Mouse (Mus musculus): ENCODE results near the gene Vmn1r215.
"Not testable (repeated sequence)": the region's sequence is repeated elsewhere in the genome, so short reads cannot be mapped to it uniquely, and the experiment has no call there.

Gene Vmn1r215

DNA sequence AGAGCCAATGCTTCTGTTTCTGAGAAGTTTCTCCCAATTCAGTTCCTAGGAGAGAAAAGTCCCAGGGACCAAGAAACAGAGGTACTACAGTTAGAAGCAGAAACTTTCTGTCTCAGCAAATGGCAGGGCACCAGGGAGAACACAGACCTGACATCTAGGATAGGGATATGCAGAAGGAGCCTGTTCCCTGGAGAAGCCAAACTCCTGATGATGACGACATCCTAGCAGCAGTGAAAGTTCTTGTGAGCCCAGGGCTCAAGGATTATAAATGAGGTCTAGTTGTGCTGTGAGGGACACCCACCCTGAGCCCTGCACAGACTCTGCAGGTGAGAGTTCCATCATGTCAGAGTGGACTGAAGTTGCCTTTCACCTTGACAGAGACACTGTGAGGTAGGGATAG is at the start of gene Vmn1r215:
Vmn1r215 (plus strand) TSS at position 301 of the 400 bp plus-strand sequence.
- DNase-seq = no peak

DNA sequence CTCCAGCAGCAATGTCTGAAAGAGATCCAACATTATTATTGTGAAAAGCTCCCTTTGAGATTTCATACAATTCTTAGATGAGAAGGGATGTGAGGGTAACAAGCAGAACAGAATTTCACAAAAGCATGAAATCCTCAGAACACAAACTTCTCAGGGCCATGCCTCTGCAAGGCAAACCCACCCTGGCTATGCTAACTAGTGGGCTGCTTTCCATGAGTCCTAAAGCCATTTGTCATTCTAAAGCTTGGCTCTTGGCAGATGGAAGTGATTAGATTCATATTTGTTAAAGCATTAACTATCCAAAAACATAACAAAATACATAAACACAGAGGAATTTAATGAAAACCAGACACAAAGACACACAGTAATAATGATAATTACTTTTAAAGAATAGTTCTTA is 49.7 kb upstream of the Vmn1r215 start:
- DNase-seq = no peak

DNA sequence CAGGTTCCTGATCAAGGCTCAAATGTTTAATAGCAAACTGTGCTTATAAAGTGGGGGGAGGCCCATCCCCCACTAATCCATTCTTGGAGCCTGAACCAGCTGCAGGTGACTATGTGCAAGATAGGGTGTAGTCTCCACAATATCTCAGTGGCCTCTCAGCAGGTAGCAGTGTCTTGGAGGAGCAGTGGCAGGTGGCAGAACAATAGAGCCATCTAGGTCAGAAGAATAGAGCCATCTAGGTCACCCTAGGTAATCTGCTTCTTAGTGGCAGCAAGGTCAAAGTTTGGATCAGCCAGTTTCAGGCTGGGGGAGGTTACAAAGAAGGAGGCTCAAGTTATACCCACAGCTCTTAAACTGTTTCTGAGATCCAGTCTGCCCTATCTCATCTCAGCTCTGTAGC is 43.0 kb upstream of the Vmn1r215 start:
- DNase-seq = no peak

DNA sequence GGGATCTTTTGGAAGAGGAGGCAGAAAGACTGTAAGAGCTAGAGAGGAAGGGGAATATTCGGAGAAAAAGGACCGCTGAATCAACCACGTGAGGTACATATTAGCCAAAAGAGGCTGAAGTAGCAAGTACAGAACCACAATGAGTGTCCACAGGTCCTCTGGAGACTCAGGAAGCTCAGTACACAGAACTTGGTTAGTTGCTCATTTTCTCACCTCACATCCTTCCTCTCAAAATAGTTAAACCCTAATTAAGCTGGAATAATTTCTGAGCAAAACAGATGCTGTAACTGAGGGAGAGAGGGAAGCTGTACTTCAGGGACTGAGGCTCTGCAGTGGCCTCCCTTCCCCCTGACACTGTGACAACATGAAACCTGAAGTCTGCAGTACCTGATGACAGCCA is 37.7 kb upstream of the Vmn1r215 start, which contains the start of gene Vmn1r214:
Vmn1r214 (plus strand) TSS at position 301 of the 400 bp plus-strand sequence.
- no peak for DNase-seq

DNA sequence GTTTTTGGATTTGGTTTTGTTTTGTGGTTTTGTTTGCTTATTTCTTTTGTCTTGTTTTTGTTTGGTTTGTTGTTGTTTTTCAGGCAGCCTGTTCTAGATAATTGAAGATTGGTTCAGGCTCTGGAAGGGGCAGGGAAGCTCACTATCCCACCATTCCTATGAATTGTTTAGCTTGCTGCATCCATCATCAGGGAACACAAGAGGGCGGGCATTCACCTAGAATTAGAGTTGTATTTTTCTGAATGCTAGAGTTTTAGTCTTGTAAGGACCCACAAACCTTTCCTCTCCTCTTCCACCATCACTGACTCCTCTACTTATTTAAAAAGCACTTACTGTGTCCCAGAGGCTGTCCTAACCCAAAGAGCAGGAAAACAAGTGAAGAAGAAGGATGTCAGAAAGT is 10.0 kb upstream of the Vmn1r215 start:
- no peak for DNase-seq

DNA sequence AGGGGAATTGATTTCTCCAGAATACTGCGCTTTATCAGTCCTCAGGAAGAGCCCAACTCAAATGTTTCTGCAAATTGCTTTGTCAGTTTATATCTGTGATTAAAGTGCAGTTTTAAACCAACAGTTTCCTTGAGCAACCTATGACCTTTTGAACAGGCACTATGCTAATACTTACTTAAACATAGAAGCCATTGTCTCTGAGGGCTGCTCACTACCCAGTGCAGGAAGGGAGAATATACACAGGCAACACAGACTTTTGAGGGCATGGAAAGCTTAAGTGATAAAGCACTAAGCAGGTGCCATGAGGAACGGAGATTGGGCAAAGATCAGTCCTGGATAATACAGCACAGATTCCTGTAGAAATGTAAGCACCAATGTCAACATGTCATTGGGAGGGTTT is 1.5 kb downstream of the Vmn1r215 start:
- no peak for DNase-seq

DNA sequence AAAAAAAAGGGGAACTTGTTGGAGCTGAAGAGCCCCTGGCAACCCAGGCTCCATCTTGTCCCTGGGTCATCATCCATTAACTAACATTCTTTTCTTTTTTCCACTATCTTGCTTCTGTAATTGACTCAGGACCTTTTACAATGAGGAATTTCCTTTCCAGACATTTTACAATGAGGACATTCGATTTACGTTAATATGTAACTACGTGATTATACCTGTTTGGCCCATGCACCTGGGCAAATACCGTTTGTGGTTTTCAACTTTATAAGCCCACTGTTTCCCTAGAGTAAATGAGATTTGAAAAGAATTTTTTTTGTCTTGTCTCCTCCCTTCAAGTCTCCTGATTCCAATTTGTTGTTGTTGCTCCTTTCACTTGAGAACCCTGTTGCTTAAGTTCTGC is 26.6 kb downstream of the Vmn1r215 start:
- no peak for DNase-seq

DNA sequence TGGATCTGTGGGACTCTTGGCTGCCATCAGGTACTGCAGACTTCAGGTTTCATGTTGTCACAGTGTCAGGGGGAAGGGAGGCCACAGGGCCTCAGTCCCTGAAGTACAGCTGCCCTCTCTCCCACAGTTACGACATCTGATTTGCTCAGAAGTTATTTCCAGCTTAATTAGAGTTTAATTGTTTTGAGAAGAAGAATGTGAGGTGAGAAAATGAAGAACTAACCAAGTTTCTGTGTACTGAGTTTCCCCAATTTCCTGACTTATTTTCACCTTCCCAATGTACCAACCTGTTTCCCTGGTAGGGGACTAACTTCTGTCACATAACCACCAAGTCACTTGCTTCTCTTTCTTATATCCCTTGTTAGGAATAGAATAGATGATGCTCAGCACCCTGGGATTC is 50.3 kb downstream of the Vmn1r215 start, which contains the start of gene Vmn1r217:
Vmn1r217 (minus strand) TSS at position 101 of the 400 bp plus-strand sequence.
- not testable (repeated sequence) for DNase-seq

DNA sequence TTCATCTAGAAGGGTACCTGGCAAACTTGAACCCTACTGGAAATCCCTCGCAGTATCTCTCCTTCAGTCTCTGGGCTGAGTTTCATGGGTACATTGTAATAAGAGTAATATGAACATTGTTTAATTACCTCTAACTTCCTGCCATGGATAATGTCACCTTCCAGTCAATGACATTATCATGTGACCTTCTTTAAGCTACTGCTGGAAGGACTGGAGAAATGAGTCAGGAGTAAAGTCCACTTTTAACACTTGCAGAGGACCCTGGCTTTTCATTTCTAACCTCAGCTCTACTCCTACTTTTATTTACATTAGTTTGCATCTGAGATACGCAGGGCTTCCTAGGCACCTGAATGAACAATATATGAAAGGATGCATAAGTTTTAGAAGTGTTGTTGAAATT is 52.8 kb downstream of the Vmn1r215 start:
- DNase-seq = no peak
